8 mouse cellular contexts compared by ENCODE assay signal in the genomic region with DNA sequence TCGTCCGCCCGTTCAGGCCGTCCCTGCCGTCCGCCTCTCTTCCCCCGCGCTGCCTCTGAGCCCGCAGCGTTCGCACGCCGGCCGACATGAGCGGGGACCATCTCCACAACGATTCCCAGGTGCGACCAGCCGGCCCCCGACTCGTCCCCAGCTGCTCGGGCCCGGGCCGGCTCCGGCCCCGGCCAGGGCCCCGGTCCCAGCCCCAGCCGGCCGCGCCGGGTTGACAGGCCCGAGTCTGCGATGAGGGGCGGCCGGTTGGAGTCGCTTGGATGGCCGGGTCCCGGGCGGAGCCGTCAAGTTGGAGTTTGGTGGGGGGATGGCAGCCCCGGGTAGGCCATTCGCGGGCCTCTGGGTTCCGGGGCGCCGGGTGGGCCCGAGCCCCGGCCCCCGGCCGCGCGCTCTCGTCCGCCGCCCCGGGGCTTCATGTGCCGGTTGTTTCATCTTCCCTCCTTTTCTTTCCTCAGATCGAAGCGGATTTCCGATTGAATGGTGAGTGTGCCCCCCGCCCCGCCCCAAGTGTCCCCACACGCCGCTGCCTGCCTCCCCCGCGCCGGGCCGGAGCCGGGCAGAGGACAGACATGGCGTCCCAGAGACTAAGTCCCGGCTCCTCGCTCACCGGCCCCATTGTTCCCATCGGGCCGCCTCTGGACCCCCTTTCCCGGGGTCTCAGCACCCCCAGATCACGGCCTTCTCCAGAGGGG. TPM values are rescaled to one million over a fixed set of nuclear protein-coding genes. Genes with fewer than 3 reads are reported as not detected.
A peak's percentile ranks its signal among the peaks of the same experiment; 100 is the strongest.
DNase-seq lines count a peak whose midpoint lies in the region; ATAC-seq and TF ChIP-seq lines count a peak whose summit lies in the region.

No protein-coding gene starts in this region.

- TF ChIP-seq POLR2A in small intestine, adult 2 months (IDR thresholded peaks at IDR 0.05; ENCODE audit: low read depth, low read length) = peak; percentile 13; the same call in 1 of the 2 replicates

- no peaks in the 10 kb centered on the region for H3K36me3 ChIP-seq in hindbrain, postnatal 0 days (ENCODE audit: insufficient read depth, low read length)
- peaks cover 15% of the 10 kb centered on the region; the same call in 1 of the 2 replicates for H3K36me3 ChIP-seq in limb, embryonic 10.5 days
- H3K36me3 ChIP-seq in midbrain, embryonic 10.5 days = peaks cover 9% of the 10 kb centered on the region
- H3K36me3 ChIP-seq in small intestine, adult 2 months (ENCODE audit: control insufficient read depth, insufficient read depth, low read length) = no peaks in the 10 kb centered on the region; the same call in 1 of the 2 replicates

- H3K27me3 ChIP-seq in hindbrain, postnatal 0 days (ENCODE audit: insufficient read depth, low read length) = no peaks in the 10 kb centered on the region
- no peaks in the 10 kb centered on the region for H3K27me3 ChIP-seq in limb, embryonic 10.5 days (ENCODE audit: low read depth, poor library complexity, severe bottlenecking)
- H3K27me3 ChIP-seq in midbrain, embryonic 10.5 days (ENCODE audit: low read depth, poor library complexity, severe bottlenecking) = no peaks in the 10 kb centered on the region
- no peaks in the 10 kb centered on the region for H3K27me3 ChIP-seq in small intestine, adult 2 months (ENCODE audit: control insufficient read depth, insufficient read depth, low read length)

- no peak for TF ChIP-seq CTCF in hindbrain, postnatal 0 days (IDR thresholded peaks at IDR 0.05; ENCODE audit: low read depth)
- TF ChIP-seq CTCF in small intestine, adult 2 months (IDR thresholded peaks at IDR 0.05; ENCODE audit: extremely low read depth, insufficient read length, insufficient replicate concordance, low read depth, low read length) = no peak

- peak; percentile 74 for DNase-seq in R1 (ENCODE audit: low read depth, low spot score)
- DNase-seq in cerebellum, adult 9-10 months = peak; percentile 43
- peak; percentile 13 to 39 for DNase-seq in frontal cortex, postnatal 14 days (ENCODE audit: low spot score in 2 of 2)
- DNase-seq in hindbrain, postnatal 0 days (ENCODE audit: low spot score) = peak; percentile 55
- peak; percentile 78 for DNase-seq in limb, embryonic 10.5 days (ENCODE audit: low spot score)
- peak; percentile 76 for DNase-seq in midbrain, embryonic 10.5 days (ENCODE audit: low spot score)

- ATAC-seq in hindbrain, postnatal 0 days = peak; percentile 46
- ATAC-seq in erythroid progenitor cell, adult 5-6 weeks (replicated peaks; ENCODE audit: low FRiP score, poor library complexity, severe bottlenecking) = no peak

- H3K4me3 ChIP-seq in hindbrain, postnatal 0 days (ENCODE audit: low read length) = peak overlapping the region; percentile 100
- peak overlapping the region; percentile 99 for H3K4me3 ChIP-seq in limb, embryonic 10.5 days
- H3K4me3 ChIP-seq in midbrain, embryonic 10.5 days = peak overlapping the region; percentile 98
- H3K4me3 ChIP-seq in small intestine, adult 2 months (ENCODE audit: low read depth, low read length) = peak overlapping the region; percentile 90

- H3K4me1 ChIP-seq in hindbrain, postnatal 0 days (ENCODE audit: insufficient read depth, low read length) = peaks cover 17% of the 10 kb centered on the region
- peaks cover 23% of the 10 kb centered on the region for H3K4me1 ChIP-seq in limb, embryonic 10.5 days
- H3K4me1 ChIP-seq in midbrain, embryonic 10.5 days = peaks cover 44% of the 10 kb centered on the region
- peaks cover 3% of the 10 kb centered on the region for H3K4me1 ChIP-seq in small intestine, adult 2 months (ENCODE audit: control insufficient read depth, insufficient read depth, insufficient read length, low read length)

- WGBS in hindbrain, postnatal 0 days = under 1% methylated on average over 71 of the region's 76 CpGs
- under 1% methylated on average over 72 of the region's 76 CpGs for WGBS in limb, embryonic 10.5 days
- under 1% methylated on average over 76 of the region's 76 CpGs for WGBS in midbrain, embryonic 10.5 days
- WGBS in small intestine, adult 2 months = 2% methylated on average over 76 of the region's 76 CpGs

- H3K9me3 ChIP-seq in hindbrain, postnatal 0 days (ENCODE audit: low read length) = no peaks in the 10 kb centered on the region
- no peaks in the 10 kb centered on the region for H3K9me3 ChIP-seq in limb, embryonic 10.5 days (replicated peaks)
- H3K9me3 ChIP-seq in midbrain, embryonic 10.5 days (replicated peaks) = no peaks in the 10 kb centered on the region

- H3K27ac ChIP-seq in hindbrain, postnatal 0 days = peak overlapping the region; percentile 94
- peak overlapping the region; percentile 100 for H3K27ac ChIP-seq in limb, embryonic 10.5 days
- peak overlapping the region; percentile 99 for H3K27ac ChIP-seq in midbrain, embryonic 10.5 days (replicated peaks)
- peak overlapping the region; percentile 93 for H3K27ac ChIP-seq in small intestine, adult 2 months (ENCODE audit: insufficient read depth, low read depth, low read length)

- H3K4me2 ChIP-seq in hindbrain, postnatal 0 days (ENCODE audit: low read depth, low read length) = peak overlapping the region; percentile 64

- H3K9ac ChIP-seq in hindbrain, postnatal 0 days (replicated peaks; ENCODE audit: low read length) = peak overlapping the region; percentile 93

RNA-seq across cellular contexts. Expression of a gene that starts 0.6 kb away (rescaled TPM):
- 22.2 and 28.8 TPM in 2 replicates for total RNA-seq in hindbrain, postnatal 0 days (2014; rRNA removed)
- polyA plus RNA-seq in hindbrain, postnatal 0 days (2015; fragmentation: Nextera tagmentation; extraction: Ambion mirVana) = 44.9 and 50.7 TPM in 2 replicates
- polyA plus RNA-seq in limb, embryonic 10.5 days (2016; fragmentation: Nextera tagmentation; extraction: Ambion mirVana) = 96.6 and 107 TPM in 2 replicates
- 107 and 108 TPM in 2 replicates for polyA plus RNA-seq in midbrain, embryonic 10.5 days (2016; fragmentation: Nextera tagmentation; extraction: Ambion mirVana)
- 9.0 and 18.0 TPM in 2 replicates for polyA plus RNA-seq in small intestine, adult 2 months (2012; rRNA removed)
- total RNA-seq in erythroid progenitor cell, adult 5-6 weeks (2015; ENCODE audit: low replicate concordance) = 104 and 114 TPM in 2 replicates
- 172 and 184 TPM in 2 replicates for total RNA-seq in erythroid progenitor cell, adult 5-6 weeks (2017; ENCODE audit: low replicate concordance)

Comparison
In these comparisons a context has a peak if more than half of its experiments do, and no peak if none do; other contexts are left out.
1. DNase-seq: peak in every context shown above with its lines; median percentile 78 in limb, embryonic 10.5 days; 76 in midbrain, embryonic 10.5 days; 74 in R1; 55 in hindbrain, postnatal 0 days; 43 in cerebellum, adult 9-10 months; 26 in frontal cortex, postnatal 14 days.